Mouse (Mus musculus) kidney, adult 2 months (tissue): ENCODE measurements around the gene Mbtps2.

Experiments
- CTCF ChIP-seq: fragments of 200-500 bp; conservative IDR thresholded peaks from 2 replicates; pipeline ENCODE4 v1.5.1; 2011; ENCODE audit warnings: low read depth, mild to moderate bottlenecking, control low read depth, low read length, moderate library complexity, mixed read lengths; ENCODE audit not compliant: insufficient read depth, insufficient read length
- POLR2A ChIP-seq: fragments of 200-500 bp; IDR thresholded peaks from one replicate; pipeline ENCODE4 v1.6.1; 2011; ENCODE audit warnings: low read depth, low read length, control low read depth

GRCm38 (mm10) chrX:157596802-157597201 lies 1.7 kb downstream of the Mbtps2 start:
- TF ChIP-seq CTCF: no peak
- no peak for TF ChIP-seq POLR2A
